Mouse (Mus musculus) natural killer cell, adult 2 months (primary cell): ENCODE data around the gene Upk3bl.
A peak's percentile ranks its signal among the peaks of the same experiment; 100 is the strongest.

Experiments used
- DNase-seq, 2 experiments: peaks; one replicate each; pipeline ENCODE4 v3.0.0; 2022; ENCODE audit warnings: low spot score in 2 of 2

The Upk3bl gene

GRCm38 (mm10) chr5:136054301-136055077 lies at the start of gene Upk3bl:
Gene Upk3bl (plus strand): TSS chr5:136054492.
- DNase-seq: no peak

GRCm38 (mm10) chr5:136004537-136004936 lies 49.8 kb upstream of the Upk3bl start:
- no peak for DNase-seq

- no peak for DNase-seq
Measured at GRCm38 (mm10) chr5:136007745-136008144, 46.5 kb upstream of the Upk3bl start.

GRCm38 (mm10) chr5:136014877-136015276 lies 39.4 kb upstream of the Upk3bl start:
- DNase-seq: no peak

- no peak for DNase-seq
Measured at GRCm38 (mm10) chr5:136015586-136015985, 38.7 kb upstream of the Upk3bl start.

- DNase-seq: no peak
Measured at GRCm38 (mm10) chr5:136016014-136016876, 38.0 kb upstream of the Upk3bl start.

GRCm38 (mm10) chr5:136017262-136017661 lies 37.0 kb upstream of the Upk3bl start:
- DNase-seq: no peak

- DNase-seq: no peak
Measured at GRCm38 (mm10) chr5:136018726-136019125, 35.6 kb upstream of the Upk3bl start.

- no peak for DNase-seq
Measured at GRCm38 (mm10) chr5:136019907-136020306, 34.4 kb upstream of the Upk3bl start.

- DNase-seq: no peak
Measured at GRCm38 (mm10) chr5:136025712-136026111, 28.6 kb upstream of the Upk3bl start.

- DNase-seq: no peak
Measured at GRCm38 (mm10) chr5:136026859-136027258, 27.4 kb upstream of the Upk3bl start.

GRCm38 (mm10) chr5:136027612-136028311 lies 26.5 kb upstream of the Upk3bl start:
- DNase-seq: no peak

- DNase-seq: no peak
Measured at GRCm38 (mm10) chr5:136034868-136035267, 19.4 kb upstream of the Upk3bl start.

- no peak for DNase-seq
Measured at GRCm38 (mm10) chr5:136035285-136035684, 19.0 kb upstream of the Upk3bl start.

- DNase-seq: no peak
Measured at GRCm38 (mm10) chr5:136036667-136037066, 17.6 kb upstream of the Upk3bl start.

GRCm38 (mm10) chr5:136038258-136039214 lies 15.8 kb upstream of the Upk3bl start, which contains the start of gene Upk3b:
Gene Upk3b (plus strand): TSS chr5:136038496.
- no peak for DNase-seq

- DNase-seq: no peak
Measured at GRCm38 (mm10) chr5:136040210-136040609, 14.1 kb upstream of the Upk3bl start.

GRCm38 (mm10) chr5:136041260-136041659 lies 13.0 kb upstream of the Upk3bl start:
- DNase-seq: peak in 1 of 2 experiments; percentile 13

GRCm38 (mm10) chr5:136041666-136042065 lies 12.6 kb upstream of the Upk3bl start:
- DNase-seq: no peak

GRCm38 (mm10) chr5:136044865-136045264 lies 9.4 kb upstream of the Upk3bl start:
- DNase-seq: peak in 1 of 2 experiments; percentile 16

GRCm38 (mm10) chr5:136045408-136045807 lies 8.9 kb upstream of the Upk3bl start:
- DNase-seq: no peak
